Mouse (Mus musculus): Measurements from ENCODE around the gene Spats2. TPM values are rescaled to one million over a fixed set of nuclear protein-coding genes. Genes with fewer than 3 reads are reported as not detected.
A peak's percentile ranks its signal among the peaks of the same experiment; 100 is the strongest.

Spats2 gene
- total RNA-seq, 2 experiments from 2014 or later, result 36.2 to 37.0 TPM

- DNase-seq (ENCODE audit: low spot score in 2 of 2), result no peak
- intact Hi-C loops (cut with DNase I), result loop anchor here (10.0 kb wide), 1 partner anchor 212 kb away; no protein-coding TSS in a partner anchor
Measured at GRCm38 (mm10) chr15:99096831-99097500, 28.8 kb upstream of the Spats2 start.

GRCm38 (mm10) chr15:99097840-99098492, 27.8 kb upstream of the Spats2 start:
- no peak for DNase-seq (ENCODE audit: low spot score in 2 of 2)
- intact Hi-C loops (cut with DNase I), result loop anchor here (10.0 kb wide), 1 partner anchor 213 kb away; no protein-coding TSS in a partner anchor

- intact Hi-C loops (cut with DNase I), result loop anchor here (10.0 kb wide), 1 partner anchor 214 kb away; no protein-coding TSS in a partner anchor
- no peak for DNase-seq (ENCODE audit: low spot score in 2 of 2)
Measured at GRCm38 (mm10) chr15:99098493-99098861, 27.2 kb upstream of the Spats2 start.

GRCm38 (mm10) chr15:99099139-99099556, 26.6 kb upstream of the Spats2 start:
- DNase-seq (ENCODE audit: low spot score in 2 of 2), result peak in 1 of 2 experiments; percentile 25
- intact Hi-C loops (cut with DNase I), result loop anchor here (1.0 to 10.0 kb wide), 2 partner anchors 50 to 214 kb away; no protein-coding TSS in a partner anchor

- no peak for DNase-seq (ENCODE audit: low spot score in 2 of 2)
- intact Hi-C loops (cut with DNase I), result loop anchor here (1.0 to 10.0 kb wide), 2 partner anchors 51 to 215 kb away; no protein-coding TSS in a partner anchor
Measured at GRCm38 (mm10) chr15:99099984-99100383, 25.7 kb upstream of the Spats2 start.

- DNase-seq (ENCODE audit: low spot score in 2 of 2), result no peak
- intact Hi-C loops (cut with DNase I), result no loop called here
Measured at GRCm38 (mm10) chr15:99105238-99105637, 20.5 kb upstream of the Spats2 start.

GRCm38 (mm10) chr15:99107866-99108265, 17.9 kb upstream of the Spats2 start:
- intact Hi-C loops (cut with DNase I), result no loop called here
- DNase-seq (ENCODE audit: low spot score in 2 of 2), result no peak

- intact Hi-C loops (cut with DNase I), result loop anchor here (5.0 kb wide), 1 partner anchor 44 kb away; no protein-coding TSS in a partner anchor
- DNase-seq (ENCODE audit: low spot score in 2 of 2), result no peak
Measured at GRCm38 (mm10) chr15:99111139-99111538, 14.6 kb upstream of the Spats2 start.

GRCm38 (mm10) chr15:99111809-99112208, 13.9 kb upstream of the Spats2 start:
- no peak for DNase-seq (ENCODE audit: low spot score in 2 of 2)
- intact Hi-C loops (cut with DNase I), result loop anchor here (5.0 kb wide), 1 partner anchor 45 kb away; no protein-coding TSS in a partner anchor

GRCm38 (mm10) chr15:99112843-99113395, 12.8 kb upstream of the Spats2 start:
- DNase-seq (ENCODE audit: low spot score in 2 of 2), result no peak
- intact Hi-C loops (cut with DNase I), result loop anchor here (5.0 kb wide), 1 partner anchor 46 kb away; no protein-coding TSS in a partner anchor

GRCm38 (mm10) chr15:99113396-99113975, 12.2 kb upstream of the Spats2 start:
- intact Hi-C loops (cut with DNase I), result loop anchor here (5.0 kb wide), 1 partner anchor 46 kb away; no protein-coding TSS in a partner anchor
- DNase-seq (ENCODE audit: low spot score in 2 of 2), result no peak

- intact Hi-C loops (cut with DNase I), result loop anchor here (5.0 kb wide), 2 partner anchors 47 to 102 kb away; no protein-coding TSS in a partner anchor
- no peak for DNase-seq (ENCODE audit: low spot score in 2 of 2)
Measured at GRCm38 (mm10) chr15:99114312-99115064, 11.2 kb upstream of the Spats2 start.

- DNase-seq (ENCODE audit: low spot score in 2 of 2), result no peak
- intact Hi-C loops (cut with DNase I), result loop anchor here (5.0 kb wide), 1 partner anchor 103 kb away; no protein-coding TSS in a partner anchor
Measured at GRCm38 (mm10) chr15:99115065-99115423, 10.7 kb upstream of the Spats2 start.

GRCm38 (mm10) chr15:99116539-99116938, 9.2 kb upstream of the Spats2 start:
- intact Hi-C loops (cut with DNase I), result loop anchor here (5.0 kb wide), 1 partner anchor 104 kb away; no protein-coding TSS in a partner anchor
- DNase-seq (ENCODE audit: low spot score in 2 of 2), result no peak

- intact Hi-C loops (cut with DNase I), result no loop called here
- no peak for DNase-seq (ENCODE audit: low spot score in 2 of 2)
Measured at GRCm38 (mm10) chr15:99120814-99121213, 4.9 kb upstream of the Spats2 start.

- DNase-seq (ENCODE audit: low spot score in 2 of 2), result no peak
- intact Hi-C loops (cut with DNase I), result no loop called here
Measured at GRCm38 (mm10) chr15:99122642-99123041, 3.1 kb upstream of the Spats2 start.

- intact Hi-C loops (cut with DNase I), result no loop called here
Measured at GRCm38 (mm10) chr15:99126081-99126815, 532 bp downstream of the Spats2 start.

GRCm38 (mm10) chr15:99126816-99127365, 1.2 kb downstream of the Spats2 start:
- peak in 1 of 2 experiments; percentile 7 for DNase-seq (ENCODE audit: low spot score in 2 of 2)
- intact Hi-C loops (cut with DNase I), result no loop called here

More at GRCm38 (mm10) chr15:99126081-99126815, 532 bp downstream of the Spats2 start:
- DNase-seq (ENCODE audit: low spot score in 2 of 2), result peak; percentile 85 to 91

Measured in left cerebral cortex, postnatal 25 days (tissue).